Mouse (Mus musculus): ENCODE measurements around the gene H2al2a.

GRCm38 (mm10) chr2:18046186-18046585 is 49.4 kb upstream of the H2al2a start:
- TF ChIP-seq MAFK (IDR thresholded peaks at IDR 0.05; ENCODE audit: insufficient read depth, low read depth, low read length) = no peak
- no peak for TF ChIP-seq HCFC1 (IDR thresholded peaks at IDR 0.05; ENCODE audit: borderline replicate concordance, insufficient read depth, low read length)
- no peak for TF ChIP-seq CHD2 (IDR thresholded peaks at IDR 0.05; ENCODE audit: low read depth, low read length)
- no peak for TF ChIP-seq ZNF384 (IDR thresholded peaks at IDR 0.05; ENCODE audit: low read depth, low read length)
- no peak for TF ChIP-seq ZC3H11A (IDR thresholded peaks at IDR 0.05; ENCODE audit: borderline replicate concordance, low read depth, low read length)

Measured in ES-E14 (cell line).